Mouse (Mus musculus): ENCODE measurements around the gene Cilp2. TPM values are rescaled to one million over a fixed set of nuclear protein-coding genes. Genes with fewer than 3 reads are reported as not detected.

Cilp2 gene
- total RNA-seq, 2 experiments from 2014 or later: 0.69 to 0.72 TPM

- no peak overlapping the region for H3K27ac ChIP-seq
- no peak overlapping the region for H3K4me3 ChIP-seq
- no peak for TF ChIP-seq CTCF (conservative IDR thresholded peaks at IDR 0.05)
- no peak for DNase-seq (ENCODE audit: low spot score in 2 of 2)
Observed at GRCm38 (mm10) chr8:69850926-69851506, 36.5 kb downstream of the Cilp2 start.

GRCm38 (mm10) chr8:69849899-69850298, 37.6 kb downstream of the Cilp2 start:
- DNase-seq (ENCODE audit: low spot score in 2 of 2): no peak
- Histone ChIP-seq H3K4me3 (no peak overlapping the region), H3K27ac (no peak overlapping the region)
- TF ChIP-seq CTCF (conservative IDR thresholded peaks at IDR 0.05): peak; percentile 50

- no peak for DNase-seq (ENCODE audit: low spot score in 2 of 2)
- Histone ChIP-seq H3K4me3 (no peak overlapping the region), H3K27ac (no peak overlapping the region)
- TF ChIP-seq CTCF (conservative IDR thresholded peaks at IDR 0.05): no peak
Observed at GRCm38 (mm10) chr8:69848951-69849350, 38.5 kb downstream of the Cilp2 start.

GRCm38 (mm10) chr8:69847167-69848065, 40.1 kb downstream of the Cilp2 start:
- no peak overlapping the region for H3K4me3 ChIP-seq
- no peak for DNase-seq (ENCODE audit: low spot score in 2 of 2)
- H3K27ac ChIP-seq: no peak overlapping the region
- TF ChIP-seq CTCF (conservative IDR thresholded peaks at IDR 0.05): no peak

DNA sequence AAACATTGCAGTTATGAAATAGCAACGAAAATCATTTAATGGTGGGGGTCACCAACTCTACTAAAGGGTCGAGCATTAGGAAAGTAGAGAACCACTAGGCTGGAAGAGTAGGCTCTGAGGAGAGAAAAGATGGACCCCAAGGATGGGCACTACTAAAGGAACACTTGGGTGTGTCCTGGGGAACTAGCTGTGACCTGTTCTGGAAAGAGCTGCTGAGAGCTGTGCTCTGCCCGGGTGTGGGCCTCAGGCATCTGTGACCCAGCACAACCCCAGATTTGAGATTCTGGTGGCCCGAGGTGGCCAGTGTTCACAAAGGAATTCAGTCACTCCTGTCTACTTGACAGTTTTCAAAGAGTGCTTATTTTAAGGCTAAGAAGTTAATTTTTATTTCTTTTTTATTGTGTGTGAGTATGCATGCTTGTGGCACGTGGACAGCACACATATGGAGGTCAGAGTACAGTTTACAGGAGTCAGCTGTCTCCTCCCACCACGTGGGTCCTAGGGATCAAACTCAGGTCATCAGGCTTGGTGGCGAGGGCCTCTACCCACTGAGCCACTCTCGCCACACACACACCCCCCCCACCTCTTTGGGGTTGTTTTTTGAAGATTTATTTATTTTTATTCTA, 50.3 kb downstream of the Cilp2 start:
- no peak for TF ChIP-seq CTCF (conservative IDR thresholded peaks at IDR 0.05)
- Histone ChIP-seq H3K4me3 (no peak overlapping the region), H3K27ac (no peak overlapping the region)
- DNase-seq (ENCODE audit: low spot score in 2 of 2): no peak

- DNase-seq (ENCODE audit: low spot score in 2 of 2): peak; percentile 89 to 97
- peak within 1 kb of the TSS; percentile 68 for H3K27ac ChIP-seq
- TF ChIP-seq CTCF (conservative IDR thresholded peaks at IDR 0.05): peak; percentile 42; the same call in 1 of the 2 replicates
- H3K4me3 ChIP-seq: peak within 1 kb of the TSS; percentile 76
Observed at GRCm38 (mm10) chr8:69832298-69832853, 55.1 kb downstream of the Cilp2 start, which contains the start of gene Pbx4. Gene Pbx4 (plus strand): TSS chr8:69832491.

Other genes with a start within 250 kb of the Cilp2 start
- 1 to 10 TPM; 4.8 to 5.6 TPM for gene Zfp964, start 233.2 kb downstream of the Cilp2 start, total RNA-seq (2021)
- 10 to 100 TPM; 20.1 to 20.6 TPM for gene Zfp869, start 177.0 kb downstream of the Cilp2 start, total RNA-seq (2021)
- 1 to 10 TPM; 4.3 to 5.1 TPM for gene Zfp963, start 137.7 kb downstream of the Cilp2 start, total RNA-seq (2021)
- 1 to 10 TPM; 2.8 to 3.5 TPM for gene Gm20422, start 112.8 kb downstream of the Cilp2 start, total RNA-seq (2021)
- gene Atp13a1, start 96.5 kb downstream of the Cilp2 start, total RNA-seq (2021): 10 to 100 TPM; 40.3 to 41.3 TPM
- 10 to 100 TPM; 28.2 to 28.5 TPM for gene Zfp866, start 96.5 kb downstream of the Cilp2 start, total RNA-seq (2021)
- gene Gmip, start 79.0 kb downstream of the Cilp2 start, total RNA-seq (2021): 10 to 100 TPM; 11.1 to 15.7 TPM
- under 1 TPM; 0.47 to 0.64 TPM for gene Lpar2, start 65.3 kb downstream of the Cilp2 start, total RNA-seq (2021)
- 10 to 100 TPM; 15.1 to 18.3 TPM for gene Pbx4, start 55.2 kb downstream of the Cilp2 start, total RNA-seq (2021)
- under 1 TPM in 1 of 2 experiments, not detected in 1; 0.64 TPM for gene Tssk6, start 14.5 kb upstream of the Cilp2 start, total RNA-seq (2021)
- gene Ndufa13, start 14.9 kb upstream of the Cilp2 start, total RNA-seq (2021): 100 to 1,000 TPM; 154 to 157 TPM
- 10 to 100 TPM; 29.3 to 32.5 TPM for gene Yjefn3, start 15.0 kb upstream of the Cilp2 start, total RNA-seq (2021)
- 10 to 100 TPM; 29.7 to 32.4 TPM for gene Gatad2a, start 108.7 kb upstream of the Cilp2 start, total RNA-seq (2021)
- gene Mau2, start 155.0 kb upstream of the Cilp2 start, total RNA-seq (2021): 10 to 100 TPM; 73.6 to 74.3 TPM
- gene Sugp1, start 155.1 kb upstream of the Cilp2 start, total RNA-seq (2021): 10 to 100 TPM; 56.1 to 56.9 TPM
- 1 to 10 TPM; 3.1 to 7.4 TPM for gene Tm6sf2, start 185.2 kb upstream of the Cilp2 start, total RNA-seq (2021)
- 10 to 100 TPM; 89.0 to 99.7 TPM for gene Hapln4, start 195.8 kb upstream of the Cilp2 start, total RNA-seq (2021)
- gene Ncan, start 233.2 kb upstream of the Cilp2 start, total RNA-seq (2021): 100 to 1,000 TPM; 146 to 158 TPM
- gene Nr2c2ap, start 243.6 kb upstream of the Cilp2 start, total RNA-seq (2021): 10 to 100 TPM; 29.2 to 32.8 TPM

All from layer of hippocampus, adult 2 months (tissue).